Mouse (Mus musculus) kidney, adult 8-10 months (tissue): ENCODE results near the gene Wbp4.
"Not testable (repeated sequence)": the region's sequence is repeated elsewhere in the genome, so short reads cannot be mapped to it uniquely, and the experiment has no call there.

Experiments
- DNase-seq, 2 experiments: peaks; one replicate each; pipeline ENCODE4 v3.0.0; 2022

The Wbp4 gene

GRCm38 (mm10) chr14:79481339-79482151, at the start of gene Wbp4:
Wbp4 (minus strand) TSS chr14:79481520.
- DNase-seq = peak; percentile 87

DNA sequence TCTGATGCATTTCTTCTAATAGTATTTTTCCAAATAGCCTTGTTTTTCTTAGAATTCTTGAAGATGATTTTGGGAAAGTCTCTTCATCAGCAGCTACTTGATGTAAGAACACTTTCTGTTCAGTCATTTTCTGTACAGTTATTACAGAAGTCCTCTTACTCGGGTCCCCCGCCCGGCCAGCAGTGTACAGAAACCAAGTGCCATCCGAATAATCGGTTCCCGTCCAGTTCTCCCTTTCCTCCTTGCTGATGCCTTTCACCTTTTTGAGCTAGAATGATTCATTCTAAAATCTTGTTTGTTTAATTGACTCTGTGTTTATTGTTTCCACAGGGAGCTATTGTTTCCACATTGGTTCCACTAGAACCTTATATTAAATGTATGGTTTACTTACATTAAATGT, 49.4 kb upstream of the Wbp4 start:
- DNase-seq = no peak

DNA sequence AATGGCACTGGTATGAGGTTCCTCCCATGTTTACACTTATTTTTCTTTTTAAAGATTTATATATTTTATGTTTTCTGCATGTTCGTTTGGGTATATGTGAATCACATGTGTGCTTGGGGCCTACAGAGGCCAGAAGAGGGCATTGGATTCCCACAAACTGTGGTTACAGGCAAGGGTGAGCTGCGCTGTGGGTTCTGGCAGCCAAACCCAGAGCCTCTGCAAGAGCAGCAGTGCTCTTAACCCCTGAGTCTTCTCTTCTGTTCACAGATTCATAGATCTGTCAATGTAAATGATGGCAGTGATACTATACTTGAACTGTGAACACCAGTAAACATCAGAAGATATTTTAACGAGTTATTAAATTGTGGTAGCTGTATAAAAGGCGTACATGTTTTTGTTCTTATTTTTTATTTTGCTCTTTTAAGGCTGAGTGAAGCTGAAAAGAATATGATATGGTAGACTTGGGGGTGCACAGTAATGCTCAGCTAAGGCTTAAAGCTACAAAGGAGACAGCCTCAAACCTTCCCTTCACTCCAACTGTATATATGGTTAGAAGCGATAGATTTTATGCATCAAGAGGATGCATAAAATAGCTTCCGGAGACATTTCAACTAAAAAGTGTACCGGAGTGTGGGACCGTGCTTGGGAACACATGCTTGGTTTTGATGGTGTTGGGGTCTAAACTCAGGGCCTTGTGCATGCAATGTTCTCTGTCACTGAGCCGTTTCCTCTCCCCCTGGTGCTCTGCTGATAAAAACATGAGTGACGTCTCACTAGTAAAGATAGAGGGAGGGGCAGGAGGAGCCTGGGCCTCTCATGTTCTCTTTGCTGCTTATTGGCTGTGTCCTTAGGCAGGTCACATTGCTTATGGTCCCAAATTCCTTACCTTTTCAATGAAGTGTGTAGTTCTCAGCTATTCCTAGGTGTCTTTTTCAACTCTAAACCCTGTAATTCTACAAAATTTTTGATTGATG, 48.5 kb upstream of the Wbp4 start:
- no peak for DNase-seq

- DNase-seq = peak; percentile 47 to 81
These were observed 46.4 kb upstream of the Wbp4 start for GRCm38 (mm10) chr14:79527704-79528103.

GRCm38 (mm10) chr14:79526106-79526505, 44.8 kb upstream of the Wbp4 start:
- DNase-seq = not testable (repeated sequence)

DNA sequence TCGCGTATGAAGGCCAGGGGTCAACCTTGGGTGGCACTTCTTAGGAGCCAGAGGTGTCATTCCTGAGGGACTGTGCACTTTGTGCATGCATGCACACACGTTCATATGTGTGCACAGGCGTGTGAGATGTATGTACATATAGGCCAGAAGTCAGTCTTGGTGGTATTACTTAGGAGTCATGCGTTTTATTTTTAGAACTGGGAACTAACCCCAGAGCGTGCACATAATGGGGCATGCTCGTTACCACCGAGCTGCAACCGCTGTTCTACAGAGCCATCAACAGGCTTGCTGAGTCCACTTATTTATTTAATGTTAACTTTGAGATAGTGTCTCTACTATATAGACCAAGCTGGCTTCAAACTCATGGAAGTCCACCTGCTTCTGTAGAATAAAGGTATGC, 41.1 kb upstream of the Wbp4 start:
- DNase-seq = no peak

GRCm38 (mm10) chr14:79521471-79522117, 40.3 kb upstream of the Wbp4 start:
- DNase-seq = no peak

GRCm38 (mm10) chr14:79521056-79521455, 39.7 kb upstream of the Wbp4 start:
- DNase-seq = no peak

DNA sequence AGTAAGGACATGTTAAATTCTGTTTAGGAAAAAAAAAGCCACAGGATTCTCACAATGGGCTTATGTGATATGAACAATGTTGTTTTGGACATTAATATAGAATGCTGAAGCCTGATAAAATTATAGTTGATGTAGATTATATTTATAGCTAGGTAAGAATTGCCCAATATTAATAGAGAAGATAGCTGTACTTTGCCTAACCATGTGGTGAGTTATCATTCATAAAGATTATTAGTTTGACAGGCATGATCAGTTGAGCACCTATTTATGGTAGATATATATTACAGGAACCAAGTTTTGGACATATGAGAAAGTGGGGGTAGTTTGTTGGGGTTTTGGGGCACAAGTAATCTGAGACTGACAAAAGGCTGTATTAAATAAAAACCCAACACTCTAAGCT, 39.3 kb upstream of the Wbp4 start:
- no peak for DNase-seq

DNA sequence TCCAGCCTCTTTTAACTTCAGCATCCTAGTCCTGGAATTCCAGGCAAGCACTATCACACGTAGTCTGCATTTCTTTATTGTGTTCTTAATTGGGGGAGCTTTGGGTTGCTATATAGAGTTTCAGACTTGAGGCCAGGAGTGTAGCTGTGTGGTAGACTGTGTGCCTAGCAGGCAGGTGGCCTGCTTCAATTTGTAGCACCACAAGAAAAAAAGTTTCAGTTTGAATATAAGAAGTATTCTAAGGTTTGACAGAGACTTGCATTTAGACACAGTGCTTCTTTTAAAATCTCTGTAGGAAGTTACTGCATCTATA, 38.3 kb upstream of the Wbp4 start:
- DNase-seq = no peak

DNA sequence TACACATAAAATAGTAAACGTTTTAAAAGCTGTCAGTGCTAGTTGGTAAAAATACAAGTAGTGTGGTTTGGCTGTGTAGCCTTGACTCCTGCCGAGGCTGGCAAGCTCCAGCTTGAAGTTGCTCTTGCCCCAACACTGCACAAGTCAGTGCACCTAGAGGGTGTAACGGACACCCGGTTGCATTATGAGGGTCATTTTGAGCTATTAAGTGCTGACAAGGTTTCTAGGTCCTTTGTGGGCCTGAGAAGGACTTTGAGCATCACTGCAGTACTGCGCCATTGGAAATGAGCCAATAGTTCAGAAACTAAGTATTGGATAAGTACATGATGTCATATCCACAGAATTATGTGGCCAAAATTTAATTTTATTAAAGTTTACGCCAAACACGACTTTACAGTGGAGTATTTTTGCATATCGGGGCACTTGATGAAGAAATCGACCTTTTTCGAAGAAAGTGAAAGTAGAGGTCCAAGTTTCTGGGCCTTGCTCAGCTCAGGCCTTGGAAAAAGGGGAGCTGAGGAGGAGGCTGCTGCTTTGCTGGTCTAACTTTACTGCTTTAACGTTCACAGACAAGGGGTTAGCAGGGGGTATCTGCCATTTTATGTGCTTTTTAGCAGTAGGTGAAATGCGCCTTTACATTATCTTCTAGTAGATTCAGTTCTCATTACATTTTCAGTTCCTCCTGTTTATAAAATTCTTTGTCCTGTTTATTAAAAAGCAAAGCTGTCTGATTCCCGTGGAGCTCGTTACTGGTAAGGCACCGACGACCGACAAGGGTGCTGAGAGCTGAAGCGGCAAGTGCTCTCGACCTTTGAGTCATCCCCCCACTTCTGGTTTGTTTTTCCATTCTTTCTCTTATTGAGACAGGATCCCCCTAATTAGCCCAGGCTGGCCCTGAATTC, 37.7 kb upstream of the Wbp4 start:
- DNase-seq = no peak

GRCm38 (mm10) chr14:79518123-79518522, 36.8 kb upstream of the Wbp4 start:
- DNase-seq = no peak

- no peak for DNase-seq
These were observed 35.9 kb upstream of the Wbp4 start for GRCm38 (mm10) chr14:79517185-79517740.

- no peak for DNase-seq
These were observed 35.4 kb upstream of the Wbp4 start for GRCm38 (mm10) chr14:79516751-79517150.

- DNase-seq = no peak
These were observed 34.9 kb upstream of the Wbp4 start for GRCm38 (mm10) chr14:79516243-79516610.

DNA sequence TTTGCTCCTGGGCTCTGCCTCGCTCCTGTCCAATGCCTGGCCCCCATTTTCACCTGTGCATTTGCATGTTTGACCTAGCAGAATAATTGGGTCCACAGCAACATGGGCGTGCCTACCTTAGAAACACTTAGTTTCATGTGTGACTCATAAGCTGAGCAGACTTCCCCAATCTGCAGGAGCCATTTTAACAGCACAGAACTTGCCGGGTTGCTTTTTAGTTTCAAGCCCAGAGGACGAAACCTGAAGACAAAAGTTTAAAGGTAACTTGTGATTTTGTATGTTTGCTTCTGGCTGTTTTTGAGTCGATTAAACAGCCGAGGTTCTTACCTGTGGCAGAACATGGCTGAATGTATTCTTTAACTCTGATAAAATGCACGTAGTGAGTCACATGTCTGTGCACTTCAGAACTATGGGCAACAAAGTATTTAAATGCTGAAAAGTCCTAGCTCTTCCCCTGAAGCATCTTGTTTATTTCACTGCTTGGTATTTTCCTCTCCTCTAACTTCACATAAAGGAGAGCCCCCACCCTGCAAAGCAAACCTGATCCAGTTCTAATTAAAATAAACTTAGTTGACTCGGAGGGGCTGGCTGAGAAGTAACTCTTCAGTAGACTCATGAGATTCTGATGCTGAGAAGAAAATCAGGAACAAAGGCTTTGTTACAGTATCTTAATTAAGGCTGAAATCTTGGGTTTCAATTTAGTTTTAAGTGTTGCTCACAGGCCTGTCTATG, 34.4 kb upstream of the Wbp4 start:
- peak in 1 of 2 experiments; percentile 51 for DNase-seq

DNA sequence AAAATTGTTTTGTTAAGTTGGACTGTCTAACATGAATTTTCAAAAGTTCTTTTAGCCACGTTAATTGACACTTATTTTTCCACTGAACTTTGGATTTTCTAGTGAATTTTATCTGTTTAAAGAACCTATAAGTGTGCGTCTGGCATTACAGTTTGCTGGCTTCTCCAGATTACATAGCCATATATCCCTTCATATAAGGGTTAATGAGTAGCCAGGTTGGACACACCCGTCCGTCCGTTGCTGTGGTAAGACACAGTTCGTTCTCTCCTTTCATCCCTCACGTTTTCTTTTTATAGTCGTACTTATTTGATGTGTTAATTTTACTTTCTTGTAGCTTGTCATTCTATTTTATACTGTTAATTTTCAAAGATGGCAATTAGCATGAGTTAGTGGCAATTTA, 33.8 kb upstream of the Wbp4 start:
- no peak for DNase-seq

- no peak for DNase-seq
These were observed 32.6 kb upstream of the Wbp4 start for GRCm38 (mm10) chr14:79513951-79514350.

GRCm38 (mm10) chr14:79511521-79511920, 30.2 kb upstream of the Wbp4 start:
- DNase-seq = peak in 1 of 2 experiments; percentile 42

- no peak for DNase-seq
These were observed 27.5 kb upstream of the Wbp4 start for GRCm38 (mm10) chr14:79508662-79509305.

- DNase-seq = no peak
These were observed 26.5 kb upstream of the Wbp4 start for GRCm38 (mm10) chr14:79507846-79508245.
